Mouse (Mus musculus) cerebellum, adult 2 months (tissue): ENCODE measurements around the gene Manba.
"Not testable (repeated sequence)": the region's sequence is repeated elsewhere in the genome, so short reads cannot be mapped to it uniquely, and the experiment has no call there.

Experiments
- CTCF ChIP-seq: fragments of 200-500 bp; IDR thresholded peaks from 2 replicates; pipeline ENCODE4 v1.5.1; 2011; ENCODE audit warnings: low read depth, mild to moderate bottlenecking, control low read depth, low read length, moderate library complexity, borderline replicate concordance; ENCODE audit not compliant: insufficient read depth
- POLR2A ChIP-seq: fragments of 200-500 bp; IDR thresholded peaks from 2 replicates; pipeline ENCODE4 v1.6.1; 2011; ENCODE audit warnings: low read length, control low read depth, borderline replicate concordance; ENCODE audit not compliant: insufficient read depth

DNA sequence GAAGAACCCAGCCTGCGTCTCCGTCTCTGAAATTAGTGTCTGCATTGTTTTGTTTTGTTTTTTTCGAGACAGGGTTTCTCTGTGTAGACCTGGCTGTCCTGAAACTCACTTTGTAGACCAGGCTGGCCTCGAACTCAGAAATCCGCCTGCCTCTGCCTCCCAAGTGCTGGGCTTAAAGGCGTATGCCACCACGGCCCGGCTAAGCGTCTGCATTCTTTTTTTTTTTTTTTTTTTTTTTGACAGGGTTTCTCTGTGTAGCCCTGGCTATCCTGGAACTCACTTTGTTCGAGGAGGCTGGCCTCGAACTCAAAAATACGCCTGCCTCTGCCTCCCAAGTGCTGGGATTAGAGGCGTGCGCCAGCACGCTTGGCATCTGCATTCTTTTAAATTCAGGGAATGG lies 761 bp upstream of the Manba start:
- TF ChIP-seq CTCF, POLR2A: not testable (repeated sequence)
